Mouse (Mus musculus) ES-E14 (cell line): ENCODE results near the gene Plekho1. TPM values are rescaled to one million over a fixed set of nuclear protein-coding genes. Genes with fewer than 3 reads are reported as not detected.

Experiments used
- DNase-seq: peaks from one replicate; pipeline ENCODE4 v3.0.0-alpha.2; 2013; ENCODE audit warnings: low read depth, low spot score
- H3K27ac ChIP-seq: 2 replicates; pipeline ENCODE4 v1.5.1; 2012; ENCODE audit warnings: low read depth, mild to moderate bottlenecking, low read length, moderate library complexity, mixed read lengths; ENCODE audit not compliant: poor library complexity, insufficient read depth, severe bottlenecking
- H3K36me3 ChIP-seq: 2 replicates; pipeline ENCODE4 v1.6.1; 2012; ENCODE audit warnings: mild to moderate bottlenecking, low read length, moderate library complexity, mixed read lengths; ENCODE audit not compliant: control insufficient read depth, poor library complexity, insufficient read depth, severe bottlenecking
- H3K4me1 ChIP-seq, 2 experiments: fragments of 150-350 bp in 1 of 2; sonication (generic) in 1 of 2; 2 replicates each; pipeline ENCODE4 v1.6.1; 2012; ENCODE audit warnings: low read length in 2 of 2, mild to moderate bottlenecking in 1 of 2, mixed read lengths in 1 of 2; ENCODE audit not compliant: control insufficient read depth in 2 of 2, insufficient read depth in 2 of 2, poor library complexity in 1 of 2
- H3K4me3 ChIP-seq, 2 experiments: fragments of 150-350 bp in 1 of 2; sonication (generic) in 1 of 2; 2 replicates each; pipeline ENCODE4 v1.5.1; 2012; ENCODE audit warnings: low read length in 2 of 2, low read depth in 1 of 2, mild to moderate bottlenecking in 1 of 2, mixed read lengths in 1 of 2; ENCODE audit not compliant: insufficient read depth in 1 of 2, poor library complexity in 1 of 2, severe bottlenecking in 1 of 2
- H3K9ac ChIP-seq: 2 replicates; pipeline ENCODE4 v1.6.1; 2012; ENCODE audit warnings: low read depth, mild to moderate bottlenecking, low read length, mixed read lengths; ENCODE audit not compliant: poor library complexity, insufficient read depth, severe bottlenecking
- H3K9me3 ChIP-seq: fragments of 150-350 bp; sonication (generic); 2 replicates; pipeline ENCODE4 v1.6.1; 2012; ENCODE audit warnings: low read depth, mild to moderate bottlenecking, low read length; ENCODE audit not compliant: control insufficient read depth, insufficient read depth
- CHD2 ChIP-seq: IDR thresholded peaks from 2 replicates; pipeline ENCODE4 v1.6.1; 2014; ENCODE audit warnings: mild to moderate bottlenecking, low read depth, low read length, inconsistent platforms
- HCFC1 ChIP-seq: IDR thresholded peaks from 2 replicates; pipeline ENCODE4 v1.6.1; 2012; ENCODE audit warnings: low read length, inconsistent platforms, borderline replicate concordance; ENCODE audit not compliant: insufficient read depth
- MAFK ChIP-seq: IDR thresholded peaks from 2 replicates; pipeline ENCODE4 v1.6.1; 2014; ENCODE audit warnings: mild to moderate bottlenecking, low read depth, low read length, inconsistent platforms; ENCODE audit not compliant: insufficient read depth
- ZC3H11A ChIP-seq: IDR thresholded peaks from 2 replicates; pipeline ENCODE4 v1.6.1; 2012; ENCODE audit warnings: low read depth, mild to moderate bottlenecking, inconsistent platforms, low read length, borderline replicate concordance
- ZNF384 ChIP-seq: IDR thresholded peaks from 2 replicates; pipeline ENCODE4 v1.6.1; 2012; ENCODE audit warnings: low read depth, low read length, inconsistent platforms
- in situ Hi-C, 2 experiments: fragments of 600-800 bp; cut with MboI; formaldehyde crosslinking; loops; one replicate each; pipeline ENCODE4 v1.15.1; 2025; ENCODE audit warnings: low sequenced_read_pairs in 2 of 2, inconsistent platforms in 1 of 2; ENCODE audit not compliant: unreplicated experiment in 2 of 2
- total RNA-seq: library from RNA; depleted of rRNA; stranded (reverse); fragments of 300-350 nt; gene quantifications from 2 replicates; pipeline ENCODE4 v1.2.3, GENCODE M21; 2012

The Plekho1 gene
- total RNA-seq, 1 experiment = 19.6 TPM

GRCm38 (mm10) chr3:95996451-95997073, 761 bp upstream of the Plekho1 start:
- Histone ChIP-seq H3K4me1 (peaks cover 2 to 12% of the 10 kb centered on the region in 2 experiments; a peak in 2 of 4 replicates), H3K9me3 (no peaks in the 10 kb centered on the region), H3K9ac (no peak overlapping the region), H3K36me3 (no peaks in the 10 kb centered on the region), H3K27ac (no peak overlapping the region), H3K4me3 (peak overlapping the region; percentile 64 to 91)
- no peak for DNase-seq
- no peak for TF ChIP-seq MAFK
- no peak for TF ChIP-seq CHD2
- TF ChIP-seq HCFC1 = no peak
- TF ChIP-seq ZNF384 = no peak
- TF ChIP-seq ZC3H11A = no peak
- in situ Hi-C loops = no loop called here

GRCm38 (mm10) chr3:95994975-95995801, 613 bp downstream of the Plekho1 start:
- no peak overlapping the region for H3K27ac ChIP-seq
- H3K9ac ChIP-seq = peak overlapping the region; percentile 49
- H3K4me1 ChIP-seq = peaks cover 2 to 12% of the 10 kb centered on the region in 2 experiments; a peak in 2 of 4 replicates
- no peak for DNase-seq
- peak overlapping the region; percentile 63 to 64 for H3K4me3 ChIP-seq
- H3K36me3 ChIP-seq = peaks cover 1% of the 10 kb centered on the region; the same call in 1 of the 2 replicates
- no peak for TF ChIP-seq ZNF384
- TF ChIP-seq CHD2 = no peak
- TF ChIP-seq HCFC1 = no peak
- TF ChIP-seq MAFK = no peak
- TF ChIP-seq ZC3H11A = no peak
- no peaks in the 10 kb centered on the region for H3K9me3 ChIP-seq
- in situ Hi-C loops = no loop called here

GRCm38 (mm10) chr3:95994381-95994846, 1.4 kb downstream of the Plekho1 start:
- TF ChIP-seq ZNF384 (no peak), CHD2 (no peak), MAFK (no peak), ZC3H11A (no peak), HCFC1 (no peak)

GRCm38 (mm10) chr3:95993881-95994280, 1.9 kb downstream of the Plekho1 start:
- in situ Hi-C loops = no loop called here
- Histone ChIP-seq H3K36me3 (peaks cover 2% of the 10 kb centered on the region; the same call in 1 of the 2 replicates), H3K4me1 (peaks cover 2 to 19% of the 10 kb centered on the region in 2 experiments; a peak in 2 of 4 replicates), H3K27ac (no peak overlapping the region), H3K9me3 (no peaks in the 10 kb centered on the region), H3K9ac (no peak overlapping the region), H3K4me3 (no peak overlapping the region)
- DNase-seq = no peak
- no peak for TF ChIP-seq ZNF384
- TF ChIP-seq MAFK = no peak
- no peak for TF ChIP-seq CHD2

More at GRCm38 (mm10) chr3:95994381-95994846, 1.4 kb downstream of the Plekho1 start:
- Histone ChIP-seq H3K4me3 (no peak overlapping the region), H3K27ac (no peak overlapping the region), H3K9ac (no peak overlapping the region), H3K36me3 (peaks cover 2% of the 10 kb centered on the region; the same call in 1 of the 2 replicates), H3K4me1 (peaks cover 2 to 15% of the 10 kb centered on the region in 2 experiments; a peak in 2 of 4 replicates), H3K9me3 (no peaks in the 10 kb centered on the region)
- in situ Hi-C loops = no loop called here
- no peak for DNase-seq
